ENCODE assay signal across 24 mouse cellular contexts in genomic region chr16:84902995-84903394, GRCm38 (mm10).
DNase-seq lines count a peak whose midpoint lies in the region; ATAC-seq and TF ChIP-seq lines count a peak whose summit lies in the region.
"Had no signal": no experiment of that assay in that cellular context is flagged by ENCODE, and none has a peak within 500 bp of the region (broad histone marks: within the 10 kb centered on the region; RNA-seq: fewer than 3 reads in every experiment).

No protein-coding gene starts in this region.

- TF ChIP-seq CTCF in kidney, postnatal 0 days (IDR thresholded peaks at IDR 0.05; ENCODE audit: low read depth), result peak; percentile 5; the same call in 1 of the 2 replicates
- TF ChIP-seq CTCF in MEL (IDR thresholded peaks at IDR 0.05 in 2 of 3, conservative IDR thresholded peaks at IDR 0.05 in 1 of 3; ENCODE audit: control insufficient read depth in 1 of 3, insufficient read depth in 1 of 3, low read depth in 2 of 3, low read length in 3 of 3, poor library complexity in 1 of 3, severe bottlenecking in 1 of 3), result no peak; a peak in 1 of 6 replicates

- H3K79me2 ChIP-seq in MEL (ENCODE audit: control insufficient read depth, insufficient read depth, low read length, poor library complexity), result no peaks in the 10 kb centered on the region

- H3K4me2 ChIP-seq in kidney, postnatal 0 days (ENCODE audit: low read length), result no peak overlapping the region
- no peak overlapping the region for H3K4me2 ChIP-seq in midbrain, embryonic 11.5 days
- no peak overlapping the region for H3K4me2 ChIP-seq in hindbrain, embryonic 11.5 days (replicated peaks; ENCODE audit: low read depth, low read length)
- H3K4me2 ChIP-seq: heart, embryonic 11.5 days; hindbrain, embryonic 14.5 days had no signal

- no peak for TF ChIP-seq EP300 in MEL (IDR thresholded peaks at IDR 0.05; ENCODE audit: low read depth in 1 of 2, low read length in 2 of 2)

- no peak for DNase-seq in kidney, postnatal 0 days (ENCODE audit: low spot score)
- no peak for DNase-seq in kidney, postnatal 25 days
- DNase-seq in midbrain, embryonic 11.5 days (ENCODE audit: low spot score, missing footprints), result peak; percentile 45
- DNase-seq in midbrain, embryonic 10.5 days (ENCODE audit: low spot score), result no peak
- DNase-seq in MEL (ENCODE audit: low read depth, low spot score), result peak; percentile 4
- DNase-seq in hindbrain, embryonic 11.5 days (ENCODE audit: low spot score), result no peak
- DNase-seq in gastrocnemius, postnatal 10 days, result no peak
- DNase-seq: adrenal gland, postnatal 10 days; adrenal gland, postnatal 36 days; cerebellum, adult 18-20 months; cerebellum, adult 9-10 months; cerebellum, postnatal 14 days; forebrain, postnatal 0 days; gastrocnemius, adult 2 months; gastrocnemius, postnatal 36 days; heart, adult 11 months had no signal

- no peak for TF ChIP-seq RAD21 in MEL (IDR thresholded peaks at IDR 0.05; ENCODE audit: low read depth, low read length)

- ATAC-seq in kidney, postnatal 0 days (replicated peaks; ENCODE audit: low FRiP score, low read depth), result no peak
- no peak for ATAC-seq in midbrain, embryonic 11.5 days (ENCODE audit: low FRiP score)
- 0 out of 2 replicates have a peak, but pooled peaks have one; percentile 12 for ATAC-seq in granulocyte monocyte progenitor cell, adult 5-6 weeks (replicated peaks; ENCODE audit: poor library complexity, severe bottlenecking)
- no peak for ATAC-seq in hindbrain, embryonic 11.5 days (ENCODE audit: low FRiP score)
- ATAC-seq: forebrain, embryonic 14.5 days; forebrain, postnatal 0 days; intestine, postnatal 0 days had no signal

- no peak overlapping the region for H3K4me3 ChIP-seq in kidney, postnatal 0 days (replicated peaks; ENCODE audit: low read depth, low read length)
- H3K4me3 ChIP-seq in midbrain, embryonic 11.5 days (ENCODE audit: low read depth, low read length), result no peak overlapping the region
- H3K4me3 ChIP-seq in midbrain, embryonic 10.5 days, result no peak overlapping the region
- no peak overlapping the region for H3K4me3 ChIP-seq in MEL (ENCODE audit: control insufficient read depth in 1 of 2, insufficient read depth in 1 of 2, low read depth in 2 of 2, low read length in 2 of 2)
- no peak overlapping the region for H3K4me3 ChIP-seq in hindbrain, embryonic 11.5 days (ENCODE audit: low read depth, low read length)
- H3K4me3 ChIP-seq: forebrain, embryonic 10.5 days; gastrocnemius, adult 2 months; hindbrain, embryonic 10.5 days had no signal

- H3K9me3 ChIP-seq in kidney, postnatal 0 days (replicated peaks; ENCODE audit: low read length), result no peaks in the 10 kb centered on the region
- no peaks in the 10 kb centered on the region for H3K9me3 ChIP-seq in midbrain, embryonic 11.5 days (ENCODE audit: control insufficient read depth, low read length)
- H3K9me3 ChIP-seq in midbrain, embryonic 10.5 days (replicated peaks), result no peaks in the 10 kb centered on the region
- H3K9me3 ChIP-seq in MEL (replicated peaks; ENCODE audit: insufficient read depth, low read length), result no peaks in the 10 kb centered on the region
- no peaks in the 10 kb centered on the region for H3K9me3 ChIP-seq in hindbrain, embryonic 11.5 days (ENCODE audit: control insufficient read depth, low read length)
- H3K9me3 ChIP-seq: forebrain, embryonic 10.5 days; hindbrain, embryonic 10.5 days had no signal

- no peak for TF ChIP-seq POLR2A in MEL (IDR thresholded peaks at IDR 0.05; ENCODE audit: control insufficient read depth in 1 of 2, insufficient read depth in 1 of 2, low read depth in 1 of 2, low read length in 2 of 2, poor library complexity in 1 of 2)

- H3K27ac ChIP-seq in kidney, postnatal 0 days, result no peak overlapping the region
- no peak overlapping the region for H3K27ac ChIP-seq in midbrain, embryonic 11.5 days (ENCODE audit: low read depth, low read length)
- H3K27ac ChIP-seq in midbrain, embryonic 10.5 days (replicated peaks), result no peak overlapping the region
- no peak overlapping the region for H3K27ac ChIP-seq in MEL (ENCODE audit: control insufficient read depth, low read depth, low read length)
- no peak overlapping the region for H3K27ac ChIP-seq in hindbrain, embryonic 11.5 days (ENCODE audit: low read depth, low read length)
- H3K27ac ChIP-seq: forebrain, embryonic 10.5 days; gastrocnemius, adult 2 months; hindbrain, embryonic 10.5 days; hindbrain, embryonic 14.5 days had no signal

- no peaks in the 10 kb centered on the region for H3K36me3 ChIP-seq in kidney, postnatal 0 days (ENCODE audit: insufficient read depth, low read length)
- no peaks in the 10 kb centered on the region for H3K36me3 ChIP-seq in midbrain, embryonic 11.5 days (ENCODE audit: control insufficient read depth, insufficient read depth, low read length)
- no peaks in the 10 kb centered on the region for H3K36me3 ChIP-seq in midbrain, embryonic 10.5 days
- H3K36me3 ChIP-seq in MEL (ENCODE audit: control insufficient read depth in 1 of 2, insufficient read depth in 2 of 2, low read length in 2 of 2), result no peaks in the 10 kb centered on the region
- H3K36me3 ChIP-seq in hindbrain, embryonic 11.5 days (ENCODE audit: control insufficient read depth, insufficient read depth, low read length), result no peaks in the 10 kb centered on the region
- H3K36me3 ChIP-seq: forebrain, embryonic 10.5 days; G1E; hindbrain, embryonic 10.5 days had no signal

- H3K4me1 ChIP-seq in kidney, postnatal 0 days (replicated peaks; ENCODE audit: insufficient read depth, low read length), result no peaks in the 10 kb centered on the region
- H3K4me1 ChIP-seq in midbrain, embryonic 11.5 days (ENCODE audit: control insufficient read depth, insufficient read depth, low read length), result no peaks in the 10 kb centered on the region
- no peaks in the 10 kb centered on the region for H3K4me1 ChIP-seq in midbrain, embryonic 10.5 days
- no peaks in the 10 kb centered on the region for H3K4me1 ChIP-seq in MEL (ENCODE audit: control insufficient read depth in 1 of 2, insufficient read depth in 2 of 2, low read length in 2 of 2)
- no peaks in the 10 kb centered on the region for H3K4me1 ChIP-seq in hindbrain, embryonic 11.5 days (replicated peaks; ENCODE audit: control insufficient read depth, insufficient read depth, low read length)
- H3K4me1 ChIP-seq: forebrain, embryonic 10.5 days; hindbrain, embryonic 10.5 days had no signal

- no peak overlapping the region for H3K9ac ChIP-seq in kidney, postnatal 0 days (ENCODE audit: low read depth, low read length)
- H3K9ac ChIP-seq in midbrain, embryonic 11.5 days (ENCODE audit: low read length), result no peak overlapping the region
- H3K9ac ChIP-seq in MEL (ENCODE audit: control insufficient read depth, low read depth, low read length, poor library complexity, severe bottlenecking), result no peak overlapping the region
- H3K9ac ChIP-seq in hindbrain, embryonic 11.5 days (ENCODE audit: low read depth, low read length), result no peak overlapping the region
- H3K9ac ChIP-seq: forebrain, postnatal 0 days; hindbrain, embryonic 14.5 days had no signal

- H3K27me3 ChIP-seq in kidney, postnatal 0 days (ENCODE audit: insufficient read depth, low read length), result no peaks in the 10 kb centered on the region
- H3K27me3 ChIP-seq in midbrain, embryonic 11.5 days (ENCODE audit: control insufficient read depth, insufficient read depth, low read length), result no peaks in the 10 kb centered on the region
- H3K27me3 ChIP-seq in midbrain, embryonic 10.5 days (ENCODE audit: low read depth, poor library complexity, severe bottlenecking), result no peaks in the 10 kb centered on the region
- H3K27me3 ChIP-seq in MEL (ENCODE audit: control insufficient read depth in 1 of 2, insufficient read depth in 2 of 2, low read length in 2 of 2), result no peaks in the 10 kb centered on the region
- no peaks in the 10 kb centered on the region for H3K27me3 ChIP-seq in hindbrain, embryonic 11.5 days (ENCODE audit: control insufficient read depth, insufficient read depth, low read length)

- WGBS in kidney, postnatal 0 days, result 97% methylated on average over 4 of the region's 4 CpGs
- 90% methylated on average over 4 of the region's 4 CpGs for WGBS in midbrain, embryonic 11.5 days
- 89% methylated on average over 4 of the region's 4 CpGs for WGBS in midbrain, embryonic 10.5 days
- 91% methylated on average over 4 of the region's 4 CpGs for WGBS in hindbrain, embryonic 11.5 days

TF ChIP-seq in MEL, 35 proteins besides CTCF, POLR2A, EP300 and RAD21:
- TF ChIP-seq ZMIZ1 (IDR thresholded peaks at IDR 0.05; ENCODE audit: low read depth, low read length) (no peak), SIN3A (IDR thresholded peaks at IDR 0.05; ENCODE audit: low read length) (no peak), TAL1 (IDR thresholded peaks at IDR 0.05; ENCODE audit: low read length) (no peak), USF1 (IDR thresholded peaks at IDR 0.05; ENCODE audit: low read depth, low read length) (no peak), NELFE (IDR thresholded peaks at IDR 0.05; ENCODE audit: low read depth, low read length) (no peak), TBP (IDR thresholded peaks at IDR 0.05; ENCODE audit: low read depth, low read length) (no peak), ELF1 (IDR thresholded peaks at IDR 0.05; ENCODE audit: low read depth, low read length) (no peak), USF2 (IDR thresholded peaks at IDR 0.05; ENCODE audit: borderline replicate concordance in 1 of 2, insufficient read depth in 1 of 2, low read depth in 1 of 2, low read length in 2 of 2) (no peak), GATA1 (IDR thresholded peaks at IDR 0.05; ENCODE audit: low read depth, low read length) (no peak), GABPA (IDR thresholded peaks at IDR 0.05; ENCODE audit: low read depth, low read length) (no peak), JUND (IDR thresholded peaks at IDR 0.05; ENCODE audit: low read depth, low read length) (no peak), MAZ (IDR thresholded peaks at IDR 0.05; ENCODE audit: low read depth, low read length) (no peak)

Comparison
In these comparisons a context has a peak if more than half of its experiments do, and no peak if none do; other contexts are left out.
1. DNase-seq: peak in midbrain, embryonic 11.5 days (single experiment) and MEL (single experiment); none in kidney, postnatal 0 days (single experiment), kidney, postnatal 25 days (0 of 2), midbrain, embryonic 10.5 days (single experiment), hindbrain, embryonic 11.5 days (single experiment) and gastrocnemius, postnatal 10 days (single experiment).